Mouse (Mus musculus) embryonic fibroblast, embryonic 13.5 days (primary cell): ENCODE measurements at regions not wholly inside any gene's neighbourhood (a gene's known extent, or its start where the extent isn't known, plus 50 kb on each side); places are given as distances from the start of the nearest gene placed in this dataset.

Experiments used
- CTCF ChIP-seq: IDR thresholded peaks from 2 replicates; pipeline ENCODE4 v1.5.1; 2011; ENCODE audit warnings: mild to moderate bottlenecking, control low read depth, low read length, moderate library complexity, borderline replicate concordance; ENCODE audit not compliant: insufficient read depth
- POLR2A ChIP-seq: IDR thresholded peaks from 2 replicates; pipeline ENCODE4 v1.6.1; 2011; ENCODE audit warnings: low read depth, mild to moderate bottlenecking, control low read depth, low read length, moderate library complexity

GRCm38 (mm10) chr11:40545537-40545936, 149.5 kb downstream of the Mat2b start:
- TF ChIP-seq CTCF, result no peak
- TF ChIP-seq POLR2A, result no peak
